Mouse (Mus musculus) erythroblast, embryonic 14.5 days (primary cell): ENCODE measurements around the gene Bcl2l10.

ENCODE experiments used
- GATA1 ChIP-seq: IDR thresholded peaks from 2 replicates; pipeline ENCODE4 v1.6.1; 2012; ENCODE audit warnings: low read length, inconsistent platforms, mixed read lengths
- TAL1 ChIP-seq: IDR thresholded peaks from 3 replicates; pipeline ENCODE4 v1.6.1; 2012; ENCODE audit warnings: low read length, inconsistent platforms, mixed read lengths

DNA sequence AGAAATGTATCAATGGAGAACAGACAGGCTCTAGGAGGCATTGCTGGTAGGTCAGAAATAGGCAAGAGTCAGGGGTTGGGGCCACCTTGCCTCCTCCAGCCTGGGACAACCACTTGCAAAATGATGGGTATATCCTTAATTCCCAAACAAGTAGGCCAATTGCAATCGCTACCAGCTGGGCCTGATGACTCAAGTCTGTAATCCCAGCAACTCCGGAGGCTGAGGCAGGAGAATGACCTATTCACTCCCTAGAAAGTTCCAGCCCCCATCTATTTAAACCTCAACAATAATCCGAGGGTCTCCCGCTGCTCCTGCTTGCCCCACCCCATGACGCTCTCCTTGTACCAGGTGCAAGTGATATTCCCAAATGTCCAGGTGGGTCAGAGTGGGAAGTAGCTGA is at the start of gene Bcl2l10:
- no peak for TF ChIP-seq TAL1
- TF ChIP-seq GATA1, result no peak
